Mouse (Mus musculus) stomach, postnatal 0 days (tissue): ENCODE measurements around the gene Map3k20. TPM values are rescaled to one million over a fixed set of nuclear protein-coding genes. Genes with fewer than 3 reads are reported as not detected.

Experiments used
- ATAC-seq: fragments of 200-750 bp; cut with Nextera tagmentation; 2 replicates; pipeline ENCODE4 v1.8.0; 2017; ENCODE audit not compliant: low FRiP score, low TSS enrichment
- DNase-seq: peaks from one replicate; pipeline ENCODE4 v3.0.0-alpha.2; 2016; ENCODE audit warnings: low spot score
- H3K27ac ChIP-seq: fragments of 300-500 bp; sonication (generic); replicated peaks from 2 replicates; pipeline ENCODE4 v1.5.1; 2014; ENCODE audit warnings: mild to moderate bottlenecking, control low read depth
- H3K27me3 ChIP-seq: fragments of 300-500 bp; sonication (generic); 2 replicates; pipeline ENCODE4 v1.6.1; 2014; ENCODE audit warnings: low read length; ENCODE audit not compliant: control insufficient read depth, insufficient read depth
- H3K36me3 ChIP-seq: fragments of 300-500 bp; sonication (generic); 2 replicates; pipeline ENCODE4 v1.6.1; 2014; ENCODE audit warnings: low read length, mixed read lengths; ENCODE audit not compliant: control insufficient read depth, insufficient read depth
- H3K4me1 ChIP-seq: fragments of 300-500 bp; sonication (generic); replicated peaks from 2 replicates; pipeline ENCODE4 v1.6.1; 2014; ENCODE audit warnings: antibody characterized with exemption; ENCODE audit not compliant: control insufficient read depth, insufficient read depth
- H3K4me2 ChIP-seq: fragments of 300-500 bp; sonication (generic); replicated peaks from 2 replicates; pipeline ENCODE4 v1.6.1; 2014; ENCODE audit warnings: low read depth, mild to moderate bottlenecking, control low read depth, moderate library complexity
- H3K4me3 ChIP-seq: fragments of 300-500 bp; sonication (generic); 2 replicates; pipeline ENCODE4 v1.5.1; 2014; ENCODE audit warnings: low read depth, low read length, control low read depth
- H3K9ac ChIP-seq: fragments of 300-500 bp; sonication (generic); 2 replicates; pipeline ENCODE4 v1.6.1; 2014; ENCODE audit warnings: mild to moderate bottlenecking, low read length, control low read depth, mixed read lengths
- H3K9me3 ChIP-seq: fragments of 300-500 bp; sonication (generic); 2 replicates; pipeline ENCODE4 v1.6.1; 2016; ENCODE audit warnings: low read length; ENCODE audit not compliant: control insufficient read depth
- CTCF ChIP-seq: IDR thresholded peaks from 2 replicates; pipeline ENCODE4 v1.5.1; 2016; ENCODE audit warnings: antibody characterized with exemption, low read depth, mild to moderate bottlenecking, moderate library complexity
- EP300 ChIP-seq: optimal IDR thresholded peaks from 2 replicates; pipeline ENCODE3; 2016; ENCODE audit warnings: antibody characterized with exemption
- WGBS: fragments of 180-500 bp; shearing (Covaris S2); extraction: QIAGEN DNeasy Blood & Tissue Kit; methylation state at CpG from one replicate; pipeline ENCODE4 v1.1.7; 2014; 5-methylcytosine and 5-hydroxymethylcytosine counted together
- polyA plus RNA-seq: library from polyadenylated mRNA; unstranded; fragments of >200 nt; fragmentation: Nextera tagmentation; extraction: Ambion mirVana; gene quantifications from 2 replicates; pipeline ENCODE4 v1.2.1, GENCODE M21; 2015

Gene Map3k20
- polyA plus RNA-seq, 1 experiment from 2014 or later, result 17.0 TPM

DNA sequence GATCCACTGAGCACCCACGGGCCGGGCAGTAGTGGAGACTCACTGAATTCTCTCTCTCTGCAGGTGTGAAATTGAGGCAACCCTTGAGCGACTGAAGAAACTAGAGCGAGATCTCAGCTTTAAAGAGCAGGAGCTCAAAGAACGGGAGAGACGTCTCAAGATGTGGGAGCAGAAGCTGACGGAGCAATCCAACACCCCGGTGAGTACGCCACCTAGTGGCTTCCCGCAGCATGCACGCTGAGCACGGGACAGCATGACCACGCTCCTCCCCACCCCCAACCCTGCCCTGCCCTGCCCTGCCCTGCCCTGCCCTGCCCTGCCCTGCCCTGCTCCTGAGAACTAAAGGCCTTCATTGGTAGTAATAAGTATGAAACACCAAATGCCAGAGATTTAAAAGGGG, 112.8 kb downstream of the Map3k20 start:
- Histone ChIP-seq H3K4me2 (no peak overlapping the region), H3K27me3 (no peaks in the 10 kb centered on the region), H3K4me1 (no peaks in the 10 kb centered on the region), H3K27ac (0 out of 2 replicates have a peak overlapping the region, but pooled peaks have one; percentile 49), H3K36me3 (0 out of 2 replicates have a peak, but pooled peaks cover 2% of the 10 kb centered on the region), H3K9ac (no peak overlapping the region), H3K9me3 (no peaks in the 10 kb centered on the region), H3K4me3 (no peak overlapping the region)
- DNase-seq (peak; percentile 92), ATAC-seq (peak; percentile 94)
- WGBS, result 25% methylated on average over 13 of the region's 13 CpGs
- TF ChIP-seq CTCF (peak; percentile 83), EP300 (no peak)

- H3K4me3 ChIP-seq, result no peak overlapping the region
- TF ChIP-seq EP300, result no peak
- TF ChIP-seq CTCF, result no peak
- H3K27me3 ChIP-seq, result no peaks in the 10 kb centered on the region
- WGBS, result 69% methylated on average over 12 of the region's 12 CpGs
- DNase-seq, result no peak
- no peak overlapping the region for H3K27ac ChIP-seq
- H3K4me2 ChIP-seq, result no peak overlapping the region
- no peak overlapping the region for H3K9ac ChIP-seq
- H3K9me3 ChIP-seq, result no peaks in the 10 kb centered on the region
- H3K36me3 ChIP-seq, result 0 out of 2 replicates have a peak, but pooled peaks cover 2% of the 10 kb centered on the region
- no peak for ATAC-seq
- no peaks in the 10 kb centered on the region for H3K4me1 ChIP-seq
These were observed 114.2 kb downstream of the Map3k20 start for GRCm38 (mm10) chr2:72399469-72400195.

GRCm38 (mm10) chr2:72401290-72401689, 115.9 kb downstream of the Map3k20 start:
- 0 out of 2 replicates have a peak, but pooled peaks cover 2% of the 10 kb centered on the region for H3K36me3 ChIP-seq
- no peaks in the 10 kb centered on the region for H3K4me1 ChIP-seq
- 82% methylated on average over 9 of the region's 9 CpGs for WGBS
- H3K27me3 ChIP-seq, result no peaks in the 10 kb centered on the region
- H3K27ac ChIP-seq, result no peak overlapping the region
- no peaks in the 10 kb centered on the region for H3K9me3 ChIP-seq
- ATAC-seq (no peak), DNase-seq (no peak)
- no peak overlapping the region for H3K9ac ChIP-seq
- no peak for TF ChIP-seq CTCF
- no peak for TF ChIP-seq EP300
- no peak overlapping the region for H3K4me2 ChIP-seq
- no peak overlapping the region for H3K4me3 ChIP-seq

GRCm38 (mm10) chr2:72405621-72406555, 120.5 kb downstream of the Map3k20 start:
- Histone ChIP-seq H3K36me3 (no peaks in the 10 kb centered on the region), H3K4me2 (no peak overlapping the region), H3K4me1 (no peaks in the 10 kb centered on the region), H3K9me3 (no peaks in the 10 kb centered on the region), H3K27me3 (no peaks in the 10 kb centered on the region), H3K9ac (no peak overlapping the region), H3K4me3 (no peak overlapping the region), H3K27ac (no peak overlapping the region)
- TF ChIP-seq EP300 (no peak), CTCF (no peak)
- DNase-seq (no peak), ATAC-seq (no peak)
- WGBS, result 85% methylated on average over 12 of the region's 12 CpGs

GRCm38 (mm10) chr2:72406701-72407100, 121.3 kb downstream of the Map3k20 start:
- ATAC-seq, result peak; percentile 71; the same call in 1 of the 2 replicates
- TF ChIP-seq CTCF (no peak), EP300 (no peak)
- 39% methylated on average over 10 of the region's 10 CpGs for WGBS

More at GRCm38 (mm10) chr2:72406701-72407100, 121.3 kb downstream of the Map3k20 start:
- Histone ChIP-seq H3K9ac (no peak overlapping the region; the same call in 1 of the 2 replicates), H3K4me1 (no peaks in the 10 kb centered on the region), H3K4me3 (no peak overlapping the region), H3K27ac (no peak overlapping the region), H3K36me3 (no peaks in the 10 kb centered on the region), H3K4me2 (no peak overlapping the region), H3K9me3 (no peaks in the 10 kb centered on the region), H3K27me3 (no peaks in the 10 kb centered on the region)
- peak; percentile 46 for DNase-seq
